In the genomic region with DNA sequence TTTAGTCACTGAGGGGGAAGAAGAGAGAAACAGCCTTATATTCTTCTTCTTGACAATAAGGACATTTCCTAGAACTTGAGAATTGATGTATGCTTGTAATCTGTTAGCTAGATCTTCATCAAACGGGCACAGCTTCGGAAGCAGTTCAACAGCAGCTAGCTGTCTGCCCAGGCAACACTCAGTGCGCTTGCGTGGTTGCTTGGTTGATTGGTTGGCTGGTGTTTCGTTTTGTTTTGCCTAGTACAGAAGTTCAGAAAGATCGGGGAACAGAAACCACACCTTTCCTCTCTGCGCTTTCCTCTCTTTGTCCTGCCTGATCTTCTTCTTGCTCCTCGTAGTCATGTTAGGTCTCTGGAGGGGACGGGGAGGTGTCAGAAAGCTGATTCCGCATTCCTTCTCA, we compare ENCODE assay signal across 30 mouse cellular contexts.
DNase-seq lines count a peak whose midpoint lies in the region; ATAC-seq and TF ChIP-seq lines count a peak whose summit lies in the region.
"Had no signal": no experiment of that assay in that cellular context is flagged by ENCODE, and none has a peak within 500 bp of the region (broad histone marks: within the 10 kb centered on the region; RNA-seq: fewer than 3 reads in every experiment).

No protein-coding gene starts in this region.

- H3K4me3 ChIP-seq in heart, embryonic 12.5 days, result 0 out of 2 replicates have a peak overlapping the region, but pooled peaks have one; percentile 3
- no peak overlapping the region for H3K4me3 ChIP-seq in heart, postnatal 0 days (ENCODE audit: low read depth, low read length)
- H3K4me3 ChIP-seq in CH12.LX (replicated peaks in 1 of 3; ENCODE audit: low read depth in 2 of 3, low read length in 2 of 3, poor library complexity in 1 of 3), result peak overlapping the region in 2 of 3 experiments; percentile 42 to 50
- H3K4me3 ChIP-seq: embryonic facial prominence, embryonic 10.5 days; embryonic facial prominence, embryonic 15.5 days; forebrain, embryonic 12.5 days; hindbrain, embryonic 15.5 days; layer of hippocampus, adult 2 months; left cerebral cortex, adult 2 months; limb, embryonic 13.5 days; lung, embryonic 15.5 days; neural tube, embryonic 12.5 days had no signal

- DNase-seq in heart, postnatal 36 days, result no peak
- DNase-seq in heart, postnatal 0 days (ENCODE audit: low spot score), result no peak
- no peak for DNase-seq in heart, adult 8-10 months (ENCODE audit: low spot score)
- peak; percentile 84 for DNase-seq in CH12.LX (ENCODE audit: extremely low read depth)
- DNase-seq in R1 (ENCODE audit: low read depth, low spot score), result peak; percentile 31
- no peak for DNase-seq in lung, postnatal 25 days (ENCODE audit: low spot score)
- DNase-seq: adrenal gland, postnatal 10 days; cerebellum, adult 8-10 months; cerebellum, postnatal 25 days; forebrain, postnatal 0 days; kidney, adult 2 months; kidney, postnatal 36 days; lung, postnatal 36 days; right cerebral cortex, adult 18-20 months; thymus, adult 18-20 months had no signal

- 39% methylated on average over 10 of the region's 10 CpGs for WGBS in heart, embryonic 12.5 days
- 35% methylated on average over 10 of the region's 10 CpGs for WGBS in heart, postnatal 0 days

- intact Hi-C loops in heart, postnatal 36 days (cut with DNase I), result no loop called here

- H3K4me1 ChIP-seq in heart, embryonic 12.5 days (replicated peaks), result no peaks in the 10 kb centered on the region; the same call in 1 of the 2 replicates
- no peaks in the 10 kb centered on the region for H3K4me1 ChIP-seq in heart, postnatal 0 days (ENCODE audit: control insufficient read depth, insufficient read depth)
- H3K4me1 ChIP-seq in CH12.LX (ENCODE audit: control insufficient read depth in 1 of 2, insufficient read depth in 2 of 2), result peaks cover 0 to 23% of the 10 kb centered on the region in 2 experiments; a peak in 2 of 4 replicates
- H3K4me1 ChIP-seq: embryonic facial prominence, embryonic 10.5 days; embryonic facial prominence, embryonic 15.5 days; forebrain, embryonic 12.5 days; hindbrain, embryonic 15.5 days; limb, embryonic 13.5 days; lung, embryonic 15.5 days; neural tube, embryonic 12.5 days had no signal

- no peak for TF ChIP-seq CTCF in heart, postnatal 0 days (IDR thresholded peaks at IDR 0.05; ENCODE audit: low read depth)
- no peak for TF ChIP-seq CTCF in CH12.LX (conservative IDR thresholded peaks at IDR 0.05 in 1 of 2, IDR thresholded peaks at IDR 0.05 in 1 of 2; ENCODE audit: low read depth in 2 of 2, low read length in 2 of 2)

- peak overlapping the region; percentile 24; the same call in 1 of the 2 replicates for H3K4me2 ChIP-seq in heart, embryonic 12.5 days
- peak overlapping the region; percentile 30; the same call in 1 of the 2 replicates for H3K4me2 ChIP-seq in heart, postnatal 0 days (ENCODE audit: low read depth, low read length)
- H3K4me2 ChIP-seq in CH12.LX (ENCODE audit: insufficient read depth, low read depth, poor library complexity, severe bottlenecking), result peak overlapping the region; percentile 96
- H3K4me2 ChIP-seq: embryonic facial prominence, embryonic 15.5 days; forebrain, embryonic 12.5 days; hindbrain, embryonic 15.5 days; limb, embryonic 13.5 days; liver, embryonic 11.5 days; lung, embryonic 15.5 days; midbrain, embryonic 11.5 days; neural tube, embryonic 12.5 days had no signal

- no peaks in the 10 kb centered on the region for H3K27me3 ChIP-seq in heart, embryonic 12.5 days (replicated peaks)
- no peaks in the 10 kb centered on the region for H3K27me3 ChIP-seq in heart, postnatal 0 days (ENCODE audit: control insufficient read depth, insufficient read depth, low read length)
- H3K27me3 ChIP-seq in CH12.LX (replicated peaks), result no peaks in the 10 kb centered on the region
- H3K27me3 ChIP-seq: embryonic facial prominence, embryonic 15.5 days; forebrain, embryonic 12.5 days; hindbrain, embryonic 15.5 days; limb, embryonic 13.5 days; lung, embryonic 15.5 days; neural tube, embryonic 12.5 days had no signal

- no peak for ATAC-seq in heart, embryonic 12.5 days (ENCODE audit: insufficient number of reproducible peaks, low FRiP score)
- ATAC-seq in heart, postnatal 0 days (ENCODE audit: insufficient read depth, low read depth), result no peak
- ATAC-seq: forebrain, postnatal 0 days; inflammation-experienced regulatory T-cells, adult 6 months; midbrain, embryonic 16.5 days had no signal

- no peak overlapping the region for H3K27ac ChIP-seq in heart, embryonic 12.5 days (ENCODE audit: poor library complexity, severe bottlenecking)
- H3K27ac ChIP-seq in heart, postnatal 0 days (ENCODE audit: low read depth), result no peak overlapping the region
- H3K27ac ChIP-seq in CH12.LX (ENCODE audit: insufficient read depth, low read depth), result peak overlapping the region; percentile 61; the same call in 1 of the 2 replicates
- H3K27ac ChIP-seq: embryonic facial prominence, embryonic 10.5 days; embryonic facial prominence, embryonic 15.5 days; forebrain, embryonic 12.5 days; hindbrain, embryonic 15.5 days; layer of hippocampus, adult 2 months; left cerebral cortex, adult 2 months; limb, embryonic 13.5 days; lung, embryonic 15.5 days; neural tube, embryonic 12.5 days; stomach, postnatal 0 days had no signal

- no peaks in the 10 kb centered on the region for H3K36me3 ChIP-seq in heart, embryonic 12.5 days
- H3K36me3 ChIP-seq in heart, postnatal 0 days (replicated peaks; ENCODE audit: control insufficient read depth, insufficient read depth, low read length), result no peaks in the 10 kb centered on the region
- H3K36me3 ChIP-seq in CH12.LX (replicated peaks in 1 of 2; ENCODE audit: control insufficient read depth in 1 of 2, insufficient read depth in 1 of 2, low read length in 1 of 2), result no peaks in the 10 kb centered on the region
- H3K36me3 ChIP-seq: embryonic facial prominence, embryonic 10.5 days; embryonic facial prominence, embryonic 15.5 days; forebrain, embryonic 12.5 days; hindbrain, embryonic 15.5 days; limb, embryonic 13.5 days; lung, embryonic 15.5 days; neural tube, embryonic 12.5 days had no signal

- no peak overlapping the region for H3K9ac ChIP-seq in heart, embryonic 12.5 days
- no peak overlapping the region for H3K9ac ChIP-seq in heart, postnatal 0 days (replicated peaks; ENCODE audit: low read depth, low read length)
- H3K9ac ChIP-seq in CH12.LX (ENCODE audit: insufficient read depth, low read depth), result peak overlapping the region; percentile 72
- H3K9ac ChIP-seq: embryonic facial prominence, embryonic 15.5 days; forebrain, embryonic 12.5 days; forebrain, postnatal 0 days; hindbrain, embryonic 15.5 days; limb, embryonic 13.5 days; lung, embryonic 15.5 days; neural tube, embryonic 12.5 days had no signal

- H3K79me2 ChIP-seq in CH12.LX (replicated peaks; ENCODE audit: control insufficient read depth, extremely low read depth, insufficient read depth, poor library complexity, severe bottlenecking), result no peaks in the 10 kb centered on the region

- in situ Hi-C loops in CH12.LX (cut with MboI; ENCODE audit: low pct_ligation_motif_present, low pct_unique_long_range_greater_than_20kb, low sequenced_read_pairs), result no loop called here

- no peaks in the 10 kb centered on the region for H3K9me3 ChIP-seq in heart, embryonic 12.5 days (replicated peaks)
- no peaks in the 10 kb centered on the region for H3K9me3 ChIP-seq in heart, postnatal 0 days (replicated peaks; ENCODE audit: control insufficient read depth, low read length)
- no peaks in the 10 kb centered on the region for H3K9me3 ChIP-seq in CH12.LX (replicated peaks; ENCODE audit: low read length)
- H3K9me3 ChIP-seq: embryonic facial prominence, embryonic 10.5 days; embryonic facial prominence, embryonic 15.5 days; forebrain, embryonic 12.5 days; hindbrain, embryonic 15.5 days; limb, embryonic 13.5 days; lung, embryonic 15.5 days; neural tube, embryonic 12.5 days had no signal

- dilution Hi-C loops in CH12.LX (cut with MboI; ENCODE audit: extremely low pct_ligation_motif_present, extremely low pct_unique_long_range_greater_than_20kb, low sequenced_read_pairs), result no loop called here

- TF ChIP-seq RAD21 in CH12.LX (IDR thresholded peaks at IDR 0.05; ENCODE audit: low read depth, low read length), result no peak

- no peak for TF ChIP-seq EP300 in heart, postnatal 0 days (IDR thresholded peaks at IDR 0.05; ENCODE audit: low read depth)
- no peak for TF ChIP-seq EP300 in CH12.LX (IDR thresholded peaks at IDR 0.05; ENCODE audit: low read length)

- TF ChIP-seq POLR2A in CH12.LX (IDR thresholded peaks at IDR 0.05; ENCODE audit: low read depth, low read length), result peak; percentile 61

TF ChIP-seq in CH12.LX, 34 proteins besides CTCF, POLR2A, EP300 and RAD21:
- TF ChIP-seq NRF1 (IDR thresholded peaks at IDR 0.05; ENCODE audit: low read depth, low read length) (peak; percentile 83), TBP (conservative IDR thresholded peaks at IDR 0.05; ENCODE audit: low read depth, low read length) (0 out of 2 replicates have a peak, but pooled peaks have one; percentile 27), KAT2A (IDR thresholded peaks at IDR 0.05; ENCODE audit: insufficient replicate concordance, low read length) (no peak)

Comparison
In these comparisons a context has a peak if more than half of its experiments do, and no peak if none do; other contexts are left out.
1. H3K4me2 ChIP-seq: peak in every context shown above with its lines; median percentile 96 in CH12.LX; 30 in heart, postnatal 0 days; 24 in heart, embryonic 12.5 days.
2. DNase-seq: peak in CH12.LX (single experiment) and R1 (single experiment); none in heart, postnatal 36 days (0 of 2), heart, postnatal 0 days (single experiment), heart, adult 8-10 months (single experiment) and lung, postnatal 25 days (single experiment).